Mouse (Mus musculus): Measurements from ENCODE around the gene Cdkn2d.

Cdkn2d gene

GRCm38 (mm10) chr9:21244428-21245112 lies 46.6 kb downstream of the Cdkn2d start:
- DNase-seq (ENCODE audit: low read depth) = peak; percentile 49

- peak; percentile 32 for DNase-seq (ENCODE audit: low read depth)
Measured at GRCm38 (mm10) chr9:21243826-21244427, 47.3 kb downstream of the Cdkn2d start.

- peak; percentile 96 for DNase-seq (ENCODE audit: low read depth)
Measured at GRCm38 (mm10) chr9:21241343-21241742, 49.9 kb downstream of the Cdkn2d start.

GRCm38 (mm10) chr9:21239465-21239848 lies 51.8 kb downstream of the Cdkn2d start:
- no peak for DNase-seq (ENCODE audit: low read depth)

- peak; percentile 85 for DNase-seq (ENCODE audit: low read depth)
Measured at GRCm38 (mm10) chr9:21238733-21239464, 52.3 kb downstream of the Cdkn2d start, which contains the start of gene Keap1. Gene Keap1, minus strand, starts transcription at chr9:21239361.
